Mouse (Mus musculus) liver, postnatal 0 days (tissue): ENCODE results near the gene E2f4.

ENCODE experiments used
- CTCF ChIP-seq: sonication (generic); IDR thresholded peaks from 2 replicates; pipeline ENCODE4 v1.5.1; 2016; ENCODE audit warnings: antibody characterized with exemption, low read depth
- EP300 ChIP-seq: IDR thresholded peaks from 2 replicates; pipeline ENCODE4 v1.6.1; 2016; ENCODE audit warnings: antibody characterized with exemption, low read depth, mild to moderate bottlenecking

- peak; percentile 13; the same call in 1 of the 2 replicates for TF ChIP-seq CTCF
- no peak for TF ChIP-seq EP300
Observed at GRCm38 (mm10) chr8:105261326-105261980, 36.0 kb upstream of the E2f4 start.
